Mouse (Mus musculus) erythroid progenitor cell, adult 5-6 weeks (primary cell): ENCODE results near the gene Efcab8. TPM values are rescaled to one million over a fixed set of nuclear protein-coding genes. Genes with fewer than 3 reads are reported as not detected.
A peak's percentile ranks its signal among the peaks of the same experiment; 100 is the strongest.

Experiments
- ATAC-seq: replicated peaks from 2 replicates; pipeline ENCODE4 v1.8.0; 2016; ENCODE audit warnings: moderate number of reproducible peaks, mild to moderate bottlenecking, moderate TSS enrichment, inconsistent platforms; ENCODE audit not compliant: poor library complexity, low FRiP score, severe bottlenecking
- total RNA-seq, 2 experiments: library from RNA; stranded (forward) in 1 of 2; stranded (reverse) in 1 of 2; fragments of 150-400 nt in 1 of 2; fragments of 186-747, 209-891 nt in 1 of 2; gene quantifications; 2 replicates each; pipeline versions ENCODE4 v1.2.3 to v1.2.4; 2015 to 2017; ENCODE audit warnings: low replicate concordance in 2 of 2

The Efcab8 gene
- total RNA-seq, 2 experiments from 2014 or later: not detected

GRCm38 (mm10) chr2:153822005-153822543, 42.3 kb downstream of the Efcab8 start:
- no peak for ATAC-seq

- ATAC-seq: no peak
Measured at GRCm38 (mm10) chr2:153824593-153824992, 44.9 kb downstream of the Efcab8 start.

DNA sequence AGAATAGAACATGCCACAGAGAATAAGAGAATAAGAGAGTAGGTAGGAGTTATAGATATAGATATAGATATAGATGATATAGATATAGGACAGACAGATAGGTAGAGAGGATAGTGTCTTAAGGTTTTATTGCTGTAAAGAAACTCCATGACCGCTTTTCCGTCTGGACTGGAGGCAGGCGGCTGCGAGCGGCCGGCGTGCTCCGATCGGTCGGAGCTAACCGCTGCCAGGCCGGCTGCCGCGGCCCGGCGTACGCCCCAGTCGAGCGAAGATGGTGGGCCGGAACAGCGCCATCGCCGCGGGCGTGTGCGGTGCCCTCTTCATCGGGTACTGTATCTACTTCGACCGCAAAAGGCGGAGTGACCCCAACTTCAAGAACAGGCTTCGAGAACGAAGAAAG, 46.2 kb downstream of the Efcab8 start:
- peak; percentile 75; the same call in 1 of the 2 replicates for ATAC-seq

DNA sequence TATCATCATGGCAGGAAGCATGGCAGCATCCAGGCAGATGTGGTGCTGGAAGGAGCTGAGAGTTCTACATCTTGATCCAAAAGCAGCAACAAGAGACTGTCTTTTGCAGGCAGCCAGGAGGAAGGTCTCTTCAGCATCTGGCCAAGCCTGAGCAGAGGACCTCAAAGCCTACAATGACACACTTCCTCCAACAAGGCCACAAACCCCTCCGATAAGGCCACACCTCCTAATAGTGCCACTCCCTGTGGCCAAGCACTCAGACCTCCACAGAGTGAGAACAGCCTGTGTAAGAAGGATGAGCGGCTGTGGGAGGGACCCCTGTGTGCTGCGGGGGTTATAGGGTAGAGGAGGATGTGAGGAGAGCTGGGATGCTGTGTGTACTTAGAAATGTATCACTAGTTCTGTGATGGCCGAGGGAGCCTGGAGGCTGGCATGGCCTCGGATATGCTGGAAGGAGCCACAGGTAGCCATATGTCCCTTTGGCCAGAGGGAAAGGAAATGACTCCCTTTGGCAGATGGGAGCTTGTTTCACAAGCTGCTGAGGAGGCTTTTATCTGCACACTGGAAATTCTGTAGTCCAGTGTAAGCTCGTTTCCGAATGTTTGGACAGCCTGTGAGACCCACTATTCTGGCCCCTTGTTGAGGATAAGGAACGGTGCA, 47.6 kb downstream of the Efcab8 start:
- no peak for ATAC-seq

DNA sequence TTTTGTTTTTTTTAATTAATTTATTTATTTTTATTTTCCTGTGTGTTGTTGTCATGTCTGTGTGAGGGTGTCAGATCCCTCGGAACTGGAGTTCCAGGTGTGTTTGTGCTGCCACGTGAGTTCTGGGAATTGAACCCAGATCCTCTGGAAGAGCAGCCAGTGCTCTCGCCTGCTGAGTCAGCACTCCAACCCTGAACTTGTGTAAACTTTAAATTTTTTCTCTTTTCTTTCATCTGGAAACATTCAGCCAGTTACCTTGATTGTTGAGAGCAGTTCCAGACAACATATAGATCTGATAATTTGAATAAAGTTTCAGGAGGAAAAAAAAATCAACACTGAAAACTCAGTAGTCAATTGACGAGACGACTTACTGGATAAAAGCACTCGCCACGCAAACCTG, 49.0 kb downstream of the Efcab8 start:
- ATAC-seq: no peak

DNA sequence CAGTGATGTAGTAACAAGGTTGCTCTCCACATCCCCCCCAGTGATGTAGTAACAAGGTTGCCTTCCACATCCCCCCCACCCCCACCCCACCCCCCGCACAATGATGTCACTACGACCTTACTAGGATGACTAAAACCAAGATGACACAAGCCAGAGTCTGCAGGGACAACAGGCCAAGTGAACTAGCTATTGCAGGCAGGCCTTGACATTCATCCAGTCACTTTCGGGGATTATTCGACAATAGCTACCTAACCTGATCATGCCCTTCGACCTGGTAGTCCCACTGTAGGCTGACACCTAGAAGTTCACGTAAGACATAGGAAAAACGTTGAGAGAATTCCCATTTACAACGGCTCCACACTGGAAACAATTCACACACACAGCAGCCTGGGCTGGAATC, 53.6 kb downstream of the Efcab8 start:
- ATAC-seq: no peak

DNA sequence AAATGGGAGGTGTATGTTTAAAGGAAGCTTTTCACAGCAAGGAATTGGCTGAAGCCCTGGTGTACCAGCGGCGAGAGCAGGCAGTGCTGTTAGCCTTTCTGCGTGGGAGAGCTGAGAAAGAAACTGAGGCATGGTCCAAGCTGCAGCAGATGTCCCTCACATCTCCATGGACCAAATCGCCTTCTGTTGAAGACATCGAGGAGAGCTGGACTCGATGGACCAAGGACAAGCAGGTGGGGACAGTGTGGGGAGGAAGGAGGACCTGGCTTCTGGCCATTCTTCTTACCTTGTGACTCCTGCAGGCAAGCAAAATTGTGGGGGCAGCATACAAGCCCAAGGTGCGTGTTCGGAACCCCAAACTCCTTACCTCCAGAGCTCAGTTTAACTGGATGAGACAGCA, 63.1 kb downstream of the Efcab8 start:
- ATAC-seq: no peak

DNA sequence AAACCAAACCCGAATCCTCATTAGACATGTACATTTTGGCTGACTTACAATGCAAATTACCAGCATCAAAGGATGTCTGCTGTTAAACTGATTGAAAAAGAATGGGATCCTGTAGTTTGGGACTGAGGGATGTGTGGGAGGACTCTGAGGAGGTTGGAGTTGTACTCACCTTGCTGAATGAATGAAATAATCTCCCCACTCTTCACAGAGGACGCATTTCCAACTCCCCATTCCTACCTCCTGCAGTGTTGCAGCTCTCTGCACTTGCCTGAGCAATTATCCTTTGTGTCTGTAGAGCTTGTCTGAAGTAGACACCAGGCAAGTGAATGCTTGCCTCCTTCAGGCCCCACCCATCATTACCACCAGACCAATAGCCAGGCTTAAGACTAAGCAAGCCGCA, 68.7 kb downstream of the Efcab8 start:
- ATAC-seq: no peak

DNA sequence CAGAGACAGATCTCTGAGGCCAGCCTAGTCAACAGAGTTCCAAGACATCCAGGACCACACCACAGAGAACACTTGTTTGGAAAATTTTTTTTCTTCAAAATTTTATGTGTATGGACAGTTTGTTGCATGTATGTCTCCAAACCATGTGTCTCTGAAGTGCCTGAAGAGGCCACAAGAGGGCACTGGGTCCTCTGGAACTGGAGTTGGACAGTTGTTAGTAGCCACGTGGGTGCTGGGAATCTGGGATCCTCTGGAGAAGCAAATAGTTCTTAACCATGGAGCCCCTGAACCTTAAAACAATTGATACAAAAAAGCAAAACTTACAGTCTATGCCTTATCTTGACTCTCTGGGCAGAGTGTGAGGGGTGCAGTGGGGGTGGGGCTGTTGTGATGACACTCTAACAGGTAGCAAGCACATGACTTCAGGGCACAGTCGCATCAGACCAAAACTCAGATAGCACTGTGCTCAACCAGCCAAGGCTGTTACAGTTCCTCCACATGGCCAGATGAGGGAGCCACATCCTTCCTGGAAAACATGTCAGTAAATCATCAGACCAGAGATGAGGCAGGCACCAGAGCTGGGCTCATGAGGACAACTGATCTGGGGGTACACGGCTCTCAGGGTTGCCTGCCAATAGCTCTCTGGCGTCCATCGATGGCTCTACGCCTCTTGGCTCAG, 70.8 kb downstream of the Efcab8 start:
- no peak for ATAC-seq

- no peak for ATAC-seq
Measured at GRCm38 (mm10) chr2:153851030-153851360, 71.3 kb downstream of the Efcab8 start.

DNA sequence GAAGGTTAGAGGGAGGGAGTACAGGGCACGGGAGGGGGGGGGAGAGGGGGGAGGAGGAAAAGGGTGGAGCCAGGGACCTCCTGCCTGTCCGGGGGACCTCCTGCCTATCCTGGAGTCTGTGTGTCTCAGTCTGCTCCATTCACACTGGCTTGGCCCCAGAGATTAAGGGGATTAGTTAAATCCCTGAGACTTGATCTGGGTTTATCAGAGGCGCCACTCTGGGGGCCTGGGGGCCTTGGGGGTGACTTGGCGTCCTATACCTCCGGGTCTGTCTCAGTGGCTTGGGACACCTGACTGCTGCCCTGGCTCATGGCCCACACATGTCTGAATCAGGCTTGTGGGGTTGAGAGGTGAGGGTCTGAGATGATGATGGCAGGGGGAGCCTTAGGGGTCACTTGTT, 73.8 kb downstream of the Efcab8 start:
- no peak for ATAC-seq

DNA sequence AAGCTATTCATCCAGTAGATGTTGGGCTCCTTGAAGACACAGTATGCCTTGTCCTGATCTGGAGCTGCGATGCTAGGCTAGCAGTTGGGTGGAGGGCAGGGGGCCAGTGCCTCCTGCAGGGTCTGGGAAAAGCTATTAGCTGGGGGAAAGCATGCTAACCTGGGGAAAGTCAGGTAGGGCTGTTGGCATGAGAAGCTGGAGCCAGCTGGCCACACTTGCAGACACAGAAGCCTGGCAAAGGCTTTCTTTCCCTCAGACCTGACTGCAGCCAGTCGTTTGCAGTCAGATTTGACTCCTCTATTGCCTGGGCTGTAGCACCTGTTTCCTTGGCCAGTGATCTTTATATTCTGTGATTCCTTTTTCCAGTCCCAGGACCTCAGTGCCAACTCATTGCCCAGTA, 79.8 kb downstream of the Efcab8 start:
- ATAC-seq: no peak

DNA sequence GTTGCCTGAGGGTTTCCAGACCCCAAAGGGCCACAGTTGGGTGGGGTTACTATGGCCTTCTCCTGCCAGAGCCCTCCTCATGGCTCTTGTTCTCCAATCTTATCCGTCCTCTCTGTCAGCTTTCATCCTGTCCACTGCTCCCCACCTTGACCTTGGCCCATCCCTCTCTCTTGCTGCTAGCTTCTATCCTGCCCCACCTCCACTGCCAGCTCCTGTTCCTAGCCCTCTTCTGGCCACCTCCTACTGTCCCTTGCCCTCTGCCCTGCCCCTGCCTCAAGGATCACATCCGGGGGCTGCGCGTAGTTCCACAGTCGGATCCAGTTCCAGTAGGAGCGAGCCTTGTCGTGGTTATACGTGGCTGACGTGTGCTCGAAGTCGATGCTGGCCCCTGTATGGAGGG, 80.6 kb downstream of the Efcab8 start:
- no peak for ATAC-seq

GRCm38 (mm10) chr2:153860715-153861114, 81.0 kb downstream of the Efcab8 start:
- no peak for ATAC-seq

DNA sequence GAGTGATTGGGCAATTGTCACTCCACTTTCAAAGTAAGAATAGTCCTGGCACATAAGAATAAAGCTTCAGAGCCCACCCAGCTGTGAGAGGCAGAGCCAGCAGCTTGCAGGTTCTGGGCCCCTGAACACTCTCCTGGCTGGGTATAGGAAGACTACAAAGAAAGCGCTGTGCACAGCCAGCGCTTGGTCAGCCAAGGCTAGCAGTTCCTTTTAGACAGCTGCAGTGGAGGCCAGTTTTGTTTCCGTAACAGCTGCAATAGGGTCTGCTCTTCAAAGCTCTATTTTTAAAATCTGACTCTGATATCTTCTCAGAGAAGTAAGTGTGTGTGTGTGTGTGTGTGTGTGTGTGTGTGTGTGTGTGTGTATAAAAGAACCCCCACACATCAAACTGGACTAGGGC, 82.2 kb downstream of the Efcab8 start:
- ATAC-seq: no peak

- ATAC-seq: no peak
Measured at GRCm38 (mm10) chr2:153870984-153871383, 91.3 kb downstream of the Efcab8 start, which contains the start of gene Sun5. TSS of gene Sun5 (minus strand) at chr2:153871084.

DNA sequence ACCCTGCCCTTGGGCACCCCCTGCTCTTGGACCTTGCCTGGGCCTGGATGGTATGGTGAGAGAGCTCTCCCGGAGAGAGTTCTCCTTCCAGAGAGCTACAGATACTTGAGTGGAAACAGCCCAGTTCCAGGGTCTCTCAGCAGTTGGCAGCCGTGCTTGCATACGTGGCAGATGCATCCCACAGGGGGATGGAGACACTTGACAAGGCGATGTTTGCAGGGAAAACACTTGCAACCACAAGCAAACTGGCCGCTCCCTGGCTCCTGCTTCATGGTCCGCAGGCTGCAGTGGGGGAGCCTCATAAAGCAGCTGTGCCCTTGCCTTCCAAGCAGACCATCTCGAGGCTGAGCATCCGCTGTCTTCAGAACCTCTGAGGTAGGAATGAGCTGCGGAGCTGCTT, 95.0 kb downstream of the Efcab8 start, which contains the start of gene Bpifb2:
Gene Bpifb2 (plus strand): TSS at position 301 of the 400 bp plus-strand sequence.
- no peak for ATAC-seq
